Mouse (Mus musculus) kidney, embryonic 15.5 days (tissue): Measurements from ENCODE around the gene Igf2r. TPM values are rescaled to one million over a fixed set of nuclear protein-coding genes. Genes with fewer than 3 reads are reported as not detected.
A peak's percentile ranks its signal among the peaks of the same experiment; 100 is the strongest.

ENCODE experiments used
- ATAC-seq: fragments of 200-750 bp; cut with Nextera tagmentation; replicated peaks from 2 replicates; pipeline ENCODE4 v1.8.0; 2017; ENCODE audit warnings: moderate TSS enrichment; ENCODE audit not compliant: low FRiP score
- H3K27ac ChIP-seq: fragments of 300-500 bp; sonication (generic); 2 replicates; pipeline ENCODE4 v1.5.1; 2015; ENCODE audit warnings: mild to moderate bottlenecking, inconsistent platforms
- H3K27me3 ChIP-seq: fragments of 300-500 bp; sonication (generic); 2 replicates; pipeline ENCODE4 v1.6.1; 2015; ENCODE audit warnings: inconsistent platforms
- H3K36me3 ChIP-seq: fragments of 300-500 bp; sonication (generic); 2 replicates; pipeline ENCODE4 v1.6.1; 2015; ENCODE audit warnings: inconsistent platforms
- H3K4me1 ChIP-seq: fragments of 300-500 bp; sonication (generic); 2 replicates; pipeline ENCODE4 v1.6.1; 2015; ENCODE audit warnings: inconsistent platforms
- H3K4me2 ChIP-seq: fragments of 300-500 bp; sonication (generic); 2 replicates; pipeline ENCODE4 v1.6.1; 2015; ENCODE audit warnings: moderate library complexity, mild to moderate bottlenecking, inconsistent platforms
- H3K4me3 ChIP-seq: fragments of 300-500 bp; sonication (generic); replicated peaks from 2 replicates; pipeline ENCODE4 v1.5.1; 2015; ENCODE audit warnings: mild to moderate bottlenecking, inconsistent platforms
- H3K9ac ChIP-seq: fragments of 300-500 bp; sonication (generic); 2 replicates; pipeline ENCODE4 v1.6.1; 2015; ENCODE audit warnings: mild to moderate bottlenecking, inconsistent platforms
- H3K9me3 ChIP-seq: fragments of 300-500 bp; sonication (generic); replicated peaks from 2 replicates; pipeline ENCODE4 v1.6.1; 2016; ENCODE audit warnings: inconsistent platforms
- WGBS: fragments of 180-500 bp; shearing (Covaris S2); methylation state at CpG from one replicate; pipeline ENCODE4 v1.1.7; 2015; ENCODE audit warnings: mixed read lengths; 5-methylcytosine and 5-hydroxymethylcytosine counted together
- polyA plus RNA-seq: library from polyadenylated mRNA; unstranded; fragments of >200 nt; fragmentation: Nextera tagmentation; extraction: Ambion mirVana; gene quantifications from 2 replicates; pipeline ENCODE4 v1.2.1, GENCODE M21; 2015

Igf2r gene
- polyA plus RNA-seq, 1 experiment from 2014 or later: 34.6 TPM

- ATAC-seq: no peak
- Histone ChIP-seq H3K36me3 (no peaks in the 10 kb centered on the region), H3K9me3 (no peaks in the 10 kb centered on the region), H3K27ac (no peak overlapping the region), H3K9ac (no peak overlapping the region), H3K4me3 (no peak overlapping the region), H3K27me3 (no peaks in the 10 kb centered on the region), H3K4me2 (no peak overlapping the region), H3K4me1 (no peaks in the 10 kb centered on the region)
- 93% methylated on average over 5 of the region's 5 CpGs for WGBS
Observed at GRCm38 (mm10) chr17:12645461-12645860, 124.0 kb downstream of the Igf2r start.

- no peak overlapping the region for H3K9ac ChIP-seq
- H3K27ac ChIP-seq: no peak overlapping the region
- no peaks in the 10 kb centered on the region for H3K36me3 ChIP-seq
- no peak for ATAC-seq
- 0 out of 2 replicates have a peak, but pooled peaks cover 2% of the 10 kb centered on the region for H3K4me1 ChIP-seq
- no peaks in the 10 kb centered on the region for H3K9me3 ChIP-seq
- 77% methylated on average over 4 of the region's 4 CpGs for WGBS
- H3K4me3 ChIP-seq: no peak overlapping the region
- no peak overlapping the region for H3K4me2 ChIP-seq
- no peaks in the 10 kb centered on the region for H3K27me3 ChIP-seq
Observed at GRCm38 (mm10) chr17:12641087-12641486, 128.4 kb downstream of the Igf2r start.

- H3K9ac ChIP-seq: no peak overlapping the region
- ATAC-seq: no peak
- H3K9me3 ChIP-seq: no peaks in the 10 kb centered on the region
- no peaks in the 10 kb centered on the region for H3K27me3 ChIP-seq
- no peak overlapping the region for H3K4me3 ChIP-seq
- no peaks in the 10 kb centered on the region for H3K36me3 ChIP-seq
- H3K4me1 ChIP-seq: 0 out of 2 replicates have a peak, but pooled peaks cover 2% of the 10 kb centered on the region
- WGBS: 91% methylated on average over 3 of the region's 3 CpGs
- H3K27ac ChIP-seq: no peak overlapping the region
- no peak overlapping the region for H3K4me2 ChIP-seq
Observed at GRCm38 (mm10) chr17:12639585-12639984, 129.9 kb downstream of the Igf2r start.

GRCm38 (mm10) chr17:12634814-12635213, 134.7 kb downstream of the Igf2r start:
- no peak for ATAC-seq
- Histone ChIP-seq H3K4me2 (no peak overlapping the region), H3K27ac (0 out of 2 replicates have a peak overlapping the region, but pooled peaks have one; percentile 45), H3K9ac (no peak overlapping the region), H3K4me1 (peaks cover 20% of the 10 kb centered on the region), H3K9me3 (no peaks in the 10 kb centered on the region), H3K4me3 (no peak overlapping the region), H3K27me3 (no peaks in the 10 kb centered on the region), H3K36me3 (no peaks in the 10 kb centered on the region)
- WGBS: 41% methylated on average over 4 of the region's 4 CpGs

Other genes starting within 250 kb of the Igf2r start
- gene Slc22a2, start 185.5 kb downstream of the Igf2r start, polyA plus RNA-seq: 9.6 and 10.3 TPM in 2 replicates
- 6.8 and 6.9 TPM in 2 replicates for gene Slc22a1, start 93.8 kb downstream of the Igf2r start, polyA plus RNA-seq
- gene Mas1, start 98.5 kb upstream of the Igf2r start, polyA plus RNA-seq: 0.77 and 1.0 TPM in 2 replicates
- not detected in 2 replicates for gene Mrgprh, start 106.4 kb upstream of the Igf2r start, polyA plus RNA-seq
- gene Pnldc1, start 140.6 kb upstream of the Igf2r start, polyA plus RNA-seq: 1.5 and 2.5 TPM in 2 replicates
- 424 and 439 TPM in 2 replicates for gene Tcp1, start 146.0 kb upstream of the Igf2r start, polyA plus RNA-seq
- gene Mrpl18, start 146.7 kb upstream of the Igf2r start, polyA plus RNA-seq: 162 and 182 TPM in 2 replicates
- 2.2 and 3.4 TPM in 2 replicates for gene Acat3, start 170.9 kb upstream of the Igf2r start, polyA plus RNA-seq
- gene Acat2, start 191.1 kb upstream of the Igf2r start, polyA plus RNA-seq: 136 and 145 TPM in 2 replicates
- 134 and 139 TPM in 2 replicates for gene Wtap, start 224.5 kb upstream of the Igf2r start, polyA plus RNA-seq
- 140 and 141 TPM in 2 replicates for gene Sod2, start 237.2 kb upstream of the Igf2r start, polyA plus RNA-seq